Mouse (Mus musculus) G1E (cell line): ENCODE data around the gene Mcoln3.

ENCODE experiments used
- CTCF ChIP-seq: IDR thresholded peaks from 2 replicates; pipeline ENCODE4 v1.5.1; 2012; ENCODE audit warnings: low read depth, low read length, inconsistent platforms, mixed read lengths
- GATA1 ChIP-seq: IDR thresholded peaks from 2 replicates; pipeline ENCODE4 v1.6.1; 2012; ENCODE audit warnings: borderline replicate concordance, low read length, inconsistent platforms, mixed read lengths
- GATA2 ChIP-seq: IDR thresholded peaks from 2 replicates; pipeline ENCODE4 v1.6.1; 2012; ENCODE audit warnings: low read depth, low read length, inconsistent platforms, borderline replicate concordance
- POLR2AphosphoS5 ChIP-seq: IDR thresholded peaks from 2 replicates; pipeline ENCODE4 v1.6.1; 2012; ENCODE audit warnings: low read depth, low read length, inconsistent platforms; ENCODE audit not compliant: insufficient replicate concordance

GRCm38 (mm10) chr3:146149156-146150057 lies 32.2 kb downstream of the Mcoln3 start, which contains the start of gene Mcoln2:
- TF ChIP-seq CTCF, result no peak
- no peak for TF ChIP-seq POLR2AphosphoS5
- no peak for TF ChIP-seq GATA1
- no peak for TF ChIP-seq GATA2
